Mouse (Mus musculus): ENCODE results near the gene Farp1.

- TF ChIP-seq MAFK (IDR thresholded peaks at IDR 0.05; ENCODE audit: insufficient read depth, low read depth, low read length): no peak
- no peak for TF ChIP-seq ZNF384 (IDR thresholded peaks at IDR 0.05; ENCODE audit: low read depth, low read length)
- no peak for TF ChIP-seq ZC3H11A (IDR thresholded peaks at IDR 0.05; ENCODE audit: borderline replicate concordance, low read depth, low read length)
Observed at GRCm38 (mm10) chr14:121328878-121329277, 293.9 kb downstream of the Farp1 start.

Data from ES-E14 (cell line).